Mouse (Mus musculus) megakaryocyte-erythroid progenitor cell, adult 5-6 weeks (primary cell): Measurements from ENCODE around the gene Slc12a8. TPM values are rescaled to one million over a fixed set of nuclear protein-coding genes. Genes with fewer than 3 reads are reported as not detected.

Experiments
- ATAC-seq: replicated peaks from 2 replicates; pipeline ENCODE4 v1.8.0; 2016; ENCODE audit warnings: mild to moderate bottlenecking, inconsistent platforms; ENCODE audit not compliant: severe bottlenecking, poor library complexity, low FRiP score, low TSS enrichment
- total RNA-seq, 2 experiments: library from RNA; stranded (forward) in 1 of 2; stranded (reverse) in 1 of 2; fragments of 200-1000, 215-1000 nt in 1 of 2; fragments of >200 nt in 1 of 2; fragmentation: Nextera tagmentation in 1 of 2; gene quantifications; 2 replicates each; pipeline ENCODE4 v1.2.3; 2014 to 2017

The Slc12a8 gene
- total RNA-seq, 2 experiments from 2014 or later = not detected

- ATAC-seq = no peak
Measured at GRCm38 (mm10) chr16:33666226-33666625, 149.1 kb downstream of the Slc12a8 start.

GRCm38 (mm10) chr16:33666985-33667538 is 149.9 kb downstream of the Slc12a8 start:
- ATAC-seq = no peak

GRCm38 (mm10) chr16:33668448-33668847 is 151.3 kb downstream of the Slc12a8 start:
- ATAC-seq = no peak

- ATAC-seq = no peak
Measured at GRCm38 (mm10) chr16:33669072-33669471, 151.9 kb downstream of the Slc12a8 start.

GRCm38 (mm10) chr16:33670340-33670739 is 153.2 kb downstream of the Slc12a8 start:
- ATAC-seq = no peak

- ATAC-seq = no peak
Measured at GRCm38 (mm10) chr16:33670933-33671332, 153.8 kb downstream of the Slc12a8 start.

- no peak for ATAC-seq
Measured at GRCm38 (mm10) chr16:33672188-33672587, 155.1 kb downstream of the Slc12a8 start.

- no peak for ATAC-seq
Measured at GRCm38 (mm10) chr16:33672643-33673042, 155.5 kb downstream of the Slc12a8 start.

GRCm38 (mm10) chr16:33673530-33674109 is 156.5 kb downstream of the Slc12a8 start:
- ATAC-seq = no peak

GRCm38 (mm10) chr16:33675151-33675847 is 158.2 kb downstream of the Slc12a8 start:
- ATAC-seq = no peak

- no peak for ATAC-seq
Measured at GRCm38 (mm10) chr16:33675848-33676184, 158.7 kb downstream of the Slc12a8 start.

GRCm38 (mm10) chr16:33676347-33677312 is 159.5 kb downstream of the Slc12a8 start:
- ATAC-seq = no peak

- ATAC-seq = no peak
Measured at GRCm38 (mm10) chr16:33677313-33677690, 160.2 kb downstream of the Slc12a8 start.

GRCm38 (mm10) chr16:33677901-33678300 is 160.8 kb downstream of the Slc12a8 start:
- ATAC-seq = no peak

- ATAC-seq = no peak
Measured at GRCm38 (mm10) chr16:33680271-33680670, 163.1 kb downstream of the Slc12a8 start.

- no peak for ATAC-seq
Measured at GRCm38 (mm10) chr16:33680816-33681215, 163.7 kb downstream of the Slc12a8 start.

GRCm38 (mm10) chr16:33681661-33682060 is 164.5 kb downstream of the Slc12a8 start:
- ATAC-seq = no peak

- ATAC-seq = no peak
Measured at GRCm38 (mm10) chr16:33682651-33683050, 165.5 kb downstream of the Slc12a8 start.

GRCm38 (mm10) chr16:33683206-33684161 is 166.4 kb downstream of the Slc12a8 start:
- no peak for ATAC-seq
